Mouse (Mus musculus) embryonic facial prominence, embryonic 11.5 days (tissue): Measurements from ENCODE around the gene Sv2a. TPM values are rescaled to one million over a fixed set of nuclear protein-coding genes. Genes with fewer than 3 reads are reported as not detected.
A peak's percentile ranks its signal among the peaks of the same experiment; 100 is the strongest.

ENCODE experiments used
- ATAC-seq: fragments of 200-750 bp; cut with Nextera tagmentation; replicated peaks from 2 replicates; pipeline ENCODE4 v1.8.0; 2017; ENCODE audit warnings: low read depth; ENCODE audit not compliant: insufficient number of reproducible peaks, low FRiP score, low TSS enrichment
- DNase-seq: peaks from one replicate; pipeline ENCODE4 v3.0.0-alpha.2; 2015; ENCODE audit warnings: low spot score
- H3K27ac ChIP-seq: fragments of 300-500 bp; sonication (generic); replicated peaks from 2 replicates; pipeline ENCODE4 v1.5.1; 2014; ENCODE audit warnings: mild to moderate bottlenecking, low read depth, low read length, control low read depth
- H3K27me3 ChIP-seq: fragments of 300-500 bp; sonication (generic); 2 replicates; pipeline ENCODE4 v1.6.1; 2014; ENCODE audit warnings: mild to moderate bottlenecking, low read length, moderate library complexity, mixed read lengths; ENCODE audit not compliant: control insufficient read depth, insufficient read depth
- H3K36me3 ChIP-seq: fragments of 300-500 bp; sonication (generic); replicated peaks from 2 replicates; pipeline ENCODE4 v1.6.1; 2014; ENCODE audit warnings: low read depth, mild to moderate bottlenecking, low read length, moderate library complexity, mixed read lengths; ENCODE audit not compliant: control insufficient read depth, insufficient read depth
- H3K4me1 ChIP-seq: fragments of 300-500 bp; sonication (generic); 2 replicates; pipeline ENCODE4 v1.6.1; 2014; ENCODE audit warnings: low read length, mixed read lengths; ENCODE audit not compliant: control insufficient read depth, insufficient read depth
- H3K4me2 ChIP-seq: fragments of 300-500 bp; sonication (generic); 2 replicates; pipeline ENCODE4 v1.6.1; 2014; ENCODE audit warnings: low read depth, mild to moderate bottlenecking, control low read depth, low read length, moderate library complexity
- H3K4me3 ChIP-seq: fragments of 300-500 bp; sonication (generic); 2 replicates; pipeline ENCODE4 v1.5.1; 2014; ENCODE audit warnings: low read depth, low read length, control low read depth
- H3K9ac ChIP-seq: fragments of 300-500 bp; sonication (generic); replicated peaks from 2 replicates; pipeline ENCODE4 v1.6.1; 2014; ENCODE audit warnings: mild to moderate bottlenecking, control low read depth, low read length
- H3K9me3 ChIP-seq: fragments of 300-500 bp; sonication (generic); replicated peaks from 2 replicates; pipeline ENCODE4 v1.6.1; 2016; ENCODE audit warnings: mild to moderate bottlenecking, low read length, inconsistent platforms, mixed read lengths; ENCODE audit not compliant: control insufficient read depth
- WGBS: fragments of 180-500 bp; shearing (Covaris S2); extraction: QIAGEN DNeasy Blood & Tissue Kit; methylation state at CpG from one replicate; pipeline ENCODE4 v1.1.7; 2014; 5-methylcytosine and 5-hydroxymethylcytosine counted together
- polyA plus RNA-seq: library from polyadenylated mRNA; unstranded; fragments of >200 nt; fragmentation: Nextera tagmentation; extraction: Ambion mirVana; gene quantifications from 2 replicates; pipeline ENCODE4 v1.2.1, GENCODE M21; 2014

Sv2a gene
- polyA plus RNA-seq, 1 experiment from 2014 or later, result 4.3 TPM

GRCm38 (mm10) chr3:96178902-96179301 is 2.0 kb upstream of the Sv2a start:
- whole genome bisulfite sequencing, result 91% methylated on average over 2 of the region's 2 CpGs
- Histone ChIP-seq H3K9ac (no peak overlapping the region), H3K27me3 (no peaks in the 10 kb centered on the region; the same call in 1 of the 2 replicates), H3K4me2 (no peak overlapping the region), H3K36me3 (peaks cover 2% of the 10 kb centered on the region; the same call in 1 of the 2 replicates), H3K9me3 (no peaks in the 10 kb centered on the region), H3K27ac (no peak overlapping the region), H3K4me1 (no peaks in the 10 kb centered on the region), H3K4me3 (no peak overlapping the region)
- ATAC-seq (no peak), DNase-seq (no peak)

DNA sequence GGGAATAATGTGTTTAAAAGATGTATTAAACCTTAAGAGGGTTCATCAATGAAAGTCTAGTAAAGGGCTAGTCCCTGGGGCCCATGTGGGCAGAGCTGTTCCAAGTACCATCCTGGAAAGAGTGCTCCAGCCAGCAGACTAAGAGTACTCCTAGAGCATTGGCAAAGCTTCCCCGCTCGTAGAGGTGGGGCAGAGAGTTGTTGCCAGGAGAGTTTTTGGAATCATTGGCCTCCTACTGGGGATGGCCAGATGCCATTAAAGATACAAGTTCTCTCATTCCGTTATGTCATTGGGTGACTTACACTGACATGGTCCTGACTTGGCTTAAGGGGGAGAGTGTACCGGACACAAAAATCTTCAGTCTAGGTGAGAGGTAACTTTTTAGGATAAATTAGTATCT is 1.4 kb upstream of the Sv2a start:
- Histone ChIP-seq H3K9me3 (no peaks in the 10 kb centered on the region), H3K4me2 (no peak overlapping the region), H3K4me1 (no peaks in the 10 kb centered on the region), H3K4me3 (no peak overlapping the region), H3K36me3 (peaks cover 2% of the 10 kb centered on the region; the same call in 1 of the 2 replicates), H3K27me3 (no peaks in the 10 kb centered on the region; the same call in 1 of the 2 replicates), H3K9ac (no peak overlapping the region), H3K27ac (no peak overlapping the region)
- 80% methylated on average over 4 of the region's 4 CpGs for WGBS
- ATAC-seq (no peak), DNase-seq (no peak)

- Histone ChIP-seq H3K9ac (peak overlapping the region; percentile 11; the same call in 1 of the 2 replicates), H3K9me3 (no peaks in the 10 kb centered on the region), H3K4me3 (peak overlapping the region; percentile 51), H3K27ac (no peak overlapping the region), H3K27me3 (no peaks in the 10 kb centered on the region; the same call in 1 of the 2 replicates), H3K36me3 (no peaks in the 10 kb centered on the region; the same call in 1 of the 2 replicates), H3K4me2 (peak overlapping the region; percentile 90), H3K4me1 (no peaks in the 10 kb centered on the region)
- ATAC-seq, result peak; percentile 72; the same call in 1 of the 2 replicates
- 37% methylated on average over 12 of the region's 12 CpGs for WGBS
- no peak for DNase-seq
Measured at GRCm38 (mm10) chr3:96181510-96182381, 795 bp downstream of the Sv2a start.

GRCm38 (mm10) chr3:96182382-96182776 is 1.4 kb downstream of the Sv2a start:
- no peaks in the 10 kb centered on the region for H3K4me1 ChIP-seq
- no peaks in the 10 kb centered on the region; the same call in 1 of the 2 replicates for H3K27me3 ChIP-seq
- 0 out of 2 replicates have a peak overlapping the region, but pooled peaks have one; percentile 11 for H3K9ac ChIP-seq
- DNase-seq, result no peak
- no peaks in the 10 kb centered on the region; the same call in 1 of the 2 replicates for H3K36me3 ChIP-seq
- H3K4me3 ChIP-seq, result no peak overlapping the region
- ATAC-seq, result no peak
- H3K27ac ChIP-seq, result no peak overlapping the region
- H3K4me2 ChIP-seq, result no peak overlapping the region
- H3K9me3 ChIP-seq, result no peaks in the 10 kb centered on the region
- WGBS, result 20% methylated on average over 4 of the region's 4 CpGs

- ATAC-seq (no peak), DNase-seq (no peak)
- no peaks in the 10 kb centered on the region for H3K27me3 ChIP-seq
- WGBS, result 58% methylated on average over 12 of the region's 12 CpGs
- no peak overlapping the region for H3K4me3 ChIP-seq
- H3K9me3 ChIP-seq, result no peaks in the 10 kb centered on the region
- H3K36me3 ChIP-seq, result no peaks in the 10 kb centered on the region
- no peak overlapping the region for H3K9ac ChIP-seq
- H3K27ac ChIP-seq, result no peak overlapping the region
- H3K4me2 ChIP-seq, result no peak overlapping the region
- no peaks in the 10 kb centered on the region for H3K4me1 ChIP-seq
Measured at GRCm38 (mm10) chr3:96192977-96193376, 12.0 kb downstream of the Sv2a start.

- Histone ChIP-seq H3K4me2 (no peak overlapping the region), H3K9ac (no peak overlapping the region), H3K27ac (no peak overlapping the region), H3K4me3 (no peak overlapping the region), H3K27me3 (no peaks in the 10 kb centered on the region), H3K9me3 (no peaks in the 10 kb centered on the region), H3K36me3 (no peaks in the 10 kb centered on the region), H3K4me1 (no peaks in the 10 kb centered on the region)
- WGBS, result 86% methylated on average over 10 of the region's 10 CpGs
- ATAC-seq (no peak), DNase-seq (no peak)
Measured at GRCm38 (mm10) chr3:96194966-96195365, 14.0 kb downstream of the Sv2a start.

DNA sequence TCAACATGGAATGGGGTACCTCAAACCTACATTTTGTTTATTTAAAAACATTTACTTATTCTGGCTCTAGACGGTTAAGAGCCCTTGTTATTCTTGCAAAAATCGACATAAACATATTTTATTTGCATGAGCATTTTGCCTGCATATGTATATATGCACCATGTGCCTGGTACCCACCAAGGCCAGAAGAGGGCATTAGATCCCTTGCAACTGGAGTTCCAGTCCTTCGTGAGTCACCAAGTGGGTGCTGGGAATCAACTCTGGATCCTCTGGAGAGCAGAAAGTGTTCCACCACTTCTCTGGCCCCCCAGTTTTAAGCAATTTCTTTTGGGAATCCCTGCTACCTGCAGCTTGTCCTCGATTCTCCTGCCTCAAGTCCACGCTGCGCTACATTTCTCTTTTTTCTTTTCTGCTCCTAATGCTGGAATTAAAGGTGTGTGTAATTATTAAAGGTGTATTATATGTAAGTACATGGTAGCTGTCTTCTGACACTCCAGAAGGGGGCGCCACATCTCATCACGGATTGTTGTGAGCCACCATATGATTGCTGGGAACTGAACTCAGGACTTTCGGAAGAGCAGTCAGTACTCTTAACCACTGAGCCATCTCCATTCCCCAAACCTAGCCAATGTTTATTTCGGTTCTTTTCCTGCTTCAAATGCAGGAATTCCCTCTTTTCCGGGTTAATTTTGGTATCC is 14.8 kb downstream of the Sv2a start:
- Histone ChIP-seq H3K9ac (no peak overlapping the region), H3K9me3 (no peaks in the 10 kb centered on the region), H3K27ac (no peak overlapping the region), H3K27me3 (no peaks in the 10 kb centered on the region), H3K4me3 (no peak overlapping the region), H3K4me1 (no peaks in the 10 kb centered on the region), H3K4me2 (no peak overlapping the region), H3K36me3 (no peaks in the 10 kb centered on the region)
- ATAC-seq (no peak), DNase-seq (no peak)
- WGBS, result 90% methylated on average over 11 of the region's 11 CpGs
